ENCODE assay signal across 24 mouse cellular contexts in the genomic region with DNA sequence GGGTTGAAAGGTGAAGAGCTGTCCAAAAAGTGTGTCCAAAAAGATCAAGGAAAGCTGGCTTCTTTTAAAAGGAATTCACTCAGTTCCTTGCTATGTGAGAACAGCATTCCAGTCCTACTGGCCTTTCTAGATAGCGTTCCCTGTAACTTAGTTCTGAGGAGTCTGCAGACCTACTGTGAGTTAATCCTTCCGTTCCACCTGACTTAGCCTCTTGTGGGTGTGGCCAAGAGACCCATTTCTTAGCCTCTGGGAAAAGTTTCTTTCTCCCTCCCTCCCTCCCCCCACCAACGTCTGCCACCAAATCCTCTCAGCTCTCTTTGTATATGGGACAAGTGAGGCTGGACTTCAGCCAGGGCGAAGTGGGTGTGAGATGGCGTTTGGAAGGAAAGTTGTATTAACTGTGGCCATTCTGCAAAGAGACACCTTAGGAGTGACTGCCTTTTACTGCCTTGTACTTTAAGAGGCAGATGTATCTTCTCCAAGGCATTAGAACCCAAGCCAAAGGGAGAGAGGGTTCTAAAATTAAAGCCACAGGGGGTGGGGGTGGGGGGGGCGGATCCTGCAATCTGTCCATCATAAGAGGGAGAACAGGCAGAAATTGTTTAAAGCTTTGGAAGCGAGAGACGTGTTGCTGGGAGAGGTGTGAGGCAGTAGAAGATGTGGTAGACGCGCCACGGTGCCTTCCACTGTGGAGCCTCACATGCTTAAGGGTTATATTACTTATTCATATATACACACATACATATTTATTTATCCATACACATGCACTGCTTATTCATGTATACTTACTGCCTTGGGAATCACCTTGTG. TPM values are rescaled to one million over a fixed set of nuclear protein-coding genes. Genes with fewer than 3 reads are reported as not detected.
DNase-seq lines count a peak whose midpoint lies in the region; ATAC-seq and TF ChIP-seq lines count a peak whose summit lies in the region.
"Had no signal": no experiment of that assay in that cellular context is flagged by ENCODE, and none has a peak within 500 bp of the region (broad histone marks: within the 10 kb centered on the region; RNA-seq: fewer than 3 reads in every experiment).

No protein-coding gene starts in this region.

- H3K9me3 ChIP-seq in forebrain, embryonic 14.5 days (replicated peaks; ENCODE audit: control insufficient read depth, low read length) = no peaks in the 10 kb centered on the region
- H3K9me3 ChIP-seq in forebrain, embryonic 12.5 days = no peaks in the 10 kb centered on the region
- H3K9me3 ChIP-seq in lung, postnatal 0 days (ENCODE audit: low read length) = no peaks in the 10 kb centered on the region
- H3K9me3 ChIP-seq in midbrain, embryonic 15.5 days = no peaks in the 10 kb centered on the region
- H3K9me3 ChIP-seq: embryonic facial prominence, embryonic 12.5 days; hindbrain, embryonic 10.5 days; kidney, embryonic 15.5 days; limb, embryonic 13.5 days; liver, embryonic 13.5 days had no signal

- no peak overlapping the region for H3K4me3 ChIP-seq in forebrain, embryonic 14.5 days (ENCODE audit: low read depth, low read length)
- no peak overlapping the region for H3K4me3 ChIP-seq in forebrain, embryonic 12.5 days (replicated peaks)
- H3K4me3 ChIP-seq in lung, postnatal 0 days (ENCODE audit: low read depth, low read length) = no peak overlapping the region
- H3K4me3 ChIP-seq in midbrain, embryonic 15.5 days = no peak overlapping the region
- H3K4me3 ChIP-seq in thymus, adult 2 months (ENCODE audit: control insufficient read depth, insufficient read depth, low read length) = no peak overlapping the region
- H3K4me3 ChIP-seq: embryonic facial prominence, embryonic 12.5 days; erythroblast, embryonic 14.5 days; hindbrain, embryonic 10.5 days; kidney, embryonic 15.5 days; limb, embryonic 13.5 days; liver, embryonic 13.5 days had no signal

- DNase-seq in forebrain, embryonic 14.5 days (ENCODE audit: low spot score) = peak; percentile 58
- peak; percentile 67 for DNase-seq in lung, postnatal 10 days
- no peak for DNase-seq in lung, postnatal 0 days (ENCODE audit: low spot score)
- peak; percentile 67 for DNase-seq in ZHBTc4 (ENCODE audit: low read depth, low spot score)
- DNase-seq in thymus, adult 2 months = no peak
- DNase-seq: adrenal gland, postnatal 36 days; cerebellum, adult 9-11 months; kidney, postnatal 4 days; liver, embryonic 13.5 days; thymus, postnatal 25 days had no signal

- no peak for TF ChIP-seq POLR2A in thymus, adult 2 months (IDR thresholded peaks at IDR 0.05; ENCODE audit: control insufficient read depth, extremely low read depth, insufficient read depth, low read length, poor library complexity)

- no peak overlapping the region for H3K4me2 ChIP-seq in forebrain, embryonic 14.5 days (ENCODE audit: low read length)
- H3K4me2 ChIP-seq in forebrain, embryonic 12.5 days = no peak overlapping the region
- H3K4me2 ChIP-seq in lung, postnatal 0 days (replicated peaks; ENCODE audit: low read depth, low read length) = no peak overlapping the region
- no peak overlapping the region for H3K4me2 ChIP-seq in midbrain, embryonic 15.5 days
- H3K4me2 ChIP-seq: embryonic facial prominence, embryonic 12.5 days; kidney, embryonic 15.5 days; limb, embryonic 13.5 days; liver, embryonic 13.5 days had no signal

- TF ChIP-seq CTCF in lung, postnatal 0 days (IDR thresholded peaks at IDR 0.05) = no peak
- no peak for TF ChIP-seq CTCF in thymus, adult 2 months (IDR thresholded peaks at IDR 0.05; ENCODE audit: borderline replicate concordance, control insufficient read depth, extremely low read depth, insufficient read depth, low read length, poor library complexity)

- H3K9ac ChIP-seq in forebrain, embryonic 14.5 days (ENCODE audit: low read length) = no peak overlapping the region
- H3K9ac ChIP-seq in forebrain, embryonic 12.5 days = no peak overlapping the region
- H3K9ac ChIP-seq in lung, postnatal 0 days (replicated peaks; ENCODE audit: low read depth) = no peak overlapping the region
- no peak overlapping the region for H3K9ac ChIP-seq in midbrain, embryonic 15.5 days
- H3K9ac ChIP-seq: embryonic facial prominence, embryonic 12.5 days; kidney, embryonic 15.5 days; limb, embryonic 13.5 days; liver, embryonic 13.5 days had no signal

- ATAC-seq in forebrain, embryonic 14.5 days = 0 out of 2 replicates have a peak, but pooled peaks have one; percentile 51
- no peak for ATAC-seq in forebrain, embryonic 12.5 days (ENCODE audit: low FRiP score)
- ATAC-seq in lung, postnatal 0 days = no peak
- 0 out of 2 replicates have a peak, but pooled peaks have one; percentile 22 for ATAC-seq in midbrain, embryonic 15.5 days (replicated peaks)
- ATAC-seq: CD4-positive, CD25-positive, alpha-beta regulatory T cell, adult 4 months; hindbrain, postnatal 0 days; intestine, postnatal 0 days; Patski had no signal

- peaks cover 3% of the 10 kb centered on the region; the same call in 1 of the 2 replicates for H3K4me1 ChIP-seq in forebrain, embryonic 14.5 days (ENCODE audit: control insufficient read depth, insufficient read depth, low read length)
- 0 out of 2 replicates have a peak, but pooled peaks cover 5% of the 10 kb centered on the region for H3K4me1 ChIP-seq in forebrain, embryonic 12.5 days
- H3K4me1 ChIP-seq in lung, postnatal 0 days (ENCODE audit: insufficient read depth, low read depth, low read length) = no peaks in the 10 kb centered on the region
- H3K4me1 ChIP-seq in midbrain, embryonic 15.5 days = no peaks in the 10 kb centered on the region
- no peaks in the 10 kb centered on the region for H3K4me1 ChIP-seq in thymus, adult 2 months (replicated peaks; ENCODE audit: control insufficient read depth, insufficient read depth, low read length)
- H3K4me1 ChIP-seq: embryonic facial prominence, embryonic 12.5 days; hindbrain, embryonic 10.5 days; kidney, embryonic 15.5 days; limb, embryonic 13.5 days; liver, embryonic 13.5 days had no signal

- no peak overlapping the region for H3K27ac ChIP-seq in forebrain, embryonic 14.5 days (ENCODE audit: low read depth, low read length)
- H3K27ac ChIP-seq in forebrain, embryonic 12.5 days = no peak overlapping the region
- H3K27ac ChIP-seq in lung, postnatal 0 days (ENCODE audit: low read length) = no peak overlapping the region
- H3K27ac ChIP-seq in midbrain, embryonic 15.5 days = no peak overlapping the region
- H3K27ac ChIP-seq in thymus, adult 2 months (ENCODE audit: control insufficient read depth, insufficient read depth, low read length) = no peak overlapping the region
- H3K27ac ChIP-seq: embryonic facial prominence, embryonic 12.5 days; hindbrain, embryonic 10.5 days; hindbrain, postnatal 0 days; kidney, embryonic 15.5 days; limb, embryonic 13.5 days; liver, embryonic 13.5 days had no signal

- TF ChIP-seq EP300 in lung, postnatal 0 days (IDR thresholded peaks at IDR 0.05) = no peak

- H3K36me3 ChIP-seq in forebrain, embryonic 14.5 days (ENCODE audit: control insufficient read depth, insufficient read depth, low read length) = peaks cover 97% of the 10 kb centered on the region
- H3K36me3 ChIP-seq in forebrain, embryonic 12.5 days (replicated peaks) = peaks cover 92% of the 10 kb centered on the region
- peaks cover 26% of the 10 kb centered on the region; the same call in 1 of the 2 replicates for H3K36me3 ChIP-seq in lung, postnatal 0 days (ENCODE audit: insufficient read depth, low read length)
- H3K36me3 ChIP-seq in midbrain, embryonic 15.5 days (replicated peaks) = peaks cover 58% of the 10 kb centered on the region
- peaks cover 54% of the 10 kb centered on the region for H3K36me3 ChIP-seq in thymus, adult 2 months (ENCODE audit: control insufficient read depth, insufficient read depth, low read length)
- H3K36me3 ChIP-seq: liver, embryonic 13.5 days had no signal

- H3K27me3 ChIP-seq in forebrain, embryonic 14.5 days (replicated peaks; ENCODE audit: control insufficient read depth, insufficient read depth, low read length) = no peaks in the 10 kb centered on the region
- no peaks in the 10 kb centered on the region for H3K27me3 ChIP-seq in forebrain, embryonic 12.5 days
- no peaks in the 10 kb centered on the region for H3K27me3 ChIP-seq in lung, postnatal 0 days (replicated peaks; ENCODE audit: insufficient read depth, low read length)
- H3K27me3 ChIP-seq in midbrain, embryonic 15.5 days (replicated peaks) = no peaks in the 10 kb centered on the region
- no peaks in the 10 kb centered on the region for H3K27me3 ChIP-seq in thymus, adult 2 months (ENCODE audit: control insufficient read depth, insufficient read depth, low read length)
- H3K27me3 ChIP-seq: embryonic facial prominence, embryonic 12.5 days; kidney, embryonic 15.5 days; limb, embryonic 13.5 days; liver, embryonic 13.5 days; Patski had no signal

- 41% methylated on average over 11 of the region's 11 CpGs for WGBS in forebrain, embryonic 14.5 days
- WGBS in forebrain, embryonic 12.5 days = 58% methylated on average over 11 of the region's 11 CpGs
- WGBS in lung, postnatal 0 days = 68% methylated on average over 11 of the region's 11 CpGs
- WGBS in midbrain, embryonic 15.5 days = 48% methylated on average over 11 of the region's 11 CpGs
- 94% methylated on average over 11 of the region's 11 CpGs for WGBS in thymus, adult 2 months

RNA-seq across cellular contexts. Expression of gene Gabbr1, which starts 18.1 kb away (rescaled TPM):
- polyA plus RNA-seq in forebrain, embryonic 14.5 days (2014; fragmentation: Nextera tagmentation; extraction: Ambion mirVana) = 53.4 and 60.5 TPM in 2 replicates
- 31.7 and 32.6 TPM in 2 replicates for polyA plus RNA-seq in forebrain, embryonic 12.5 days (2016; fragmentation: Nextera tagmentation; extraction: Ambion mirVana)
- polyA plus RNA-seq in lung, postnatal 0 days (2015; fragmentation: Nextera tagmentation; extraction: Ambion mirVana) = 5.8 and 6.2 TPM in 2 replicates
- 86.4 and 88.8 TPM in 2 replicates for polyA plus RNA-seq in midbrain, embryonic 15.5 days (2015; fragmentation: Nextera tagmentation; extraction: Ambion mirVana)
- polyA plus RNA-seq in thymus, adult 2 months (2012; rRNA removed) = 124 and 135 TPM in 2 replicates

RNA-seq across cellular contexts. Expression of gene Olfr90, which starts 24.4 kb away (rescaled TPM):
- not detected in 2 replicates for polyA plus RNA-seq in forebrain, embryonic 14.5 days (2014; fragmentation: Nextera tagmentation; extraction: Ambion mirVana)
- 0.06 and 0.15 TPM in 2 replicates for polyA plus RNA-seq in forebrain, embryonic 12.5 days (2016; fragmentation: Nextera tagmentation; extraction: Ambion mirVana)
- not detected in 2 replicates for polyA plus RNA-seq in lung, postnatal 0 days (2015; fragmentation: Nextera tagmentation; extraction: Ambion mirVana)
- polyA plus RNA-seq in midbrain, embryonic 15.5 days (2015; fragmentation: Nextera tagmentation; extraction: Ambion mirVana) = 0.06 TPM in 1 of 2 replicates, not detected in the other
- polyA plus RNA-seq in thymus, adult 2 months (2012; rRNA removed) = not detected in 2 replicates
- polyA plus RNA-seq: embryonic facial prominence, embryonic 12.5 days; erythroblast, embryonic 14.5 days; heart, postnatal 0 days; hindbrain, postnatal 0 days; intestine, postnatal 0 days; liver, embryonic 13.5 days; Patski; small intestine, adult 2 months; testis, adult 2 months had no signal

RNA-seq across cellular contexts. Expression of gene Olfr91, which starts 34.2 kb away (rescaled TPM):
- not detected in 2 replicates for polyA plus RNA-seq in forebrain, embryonic 14.5 days (2014; fragmentation: Nextera tagmentation; extraction: Ambion mirVana)
- polyA plus RNA-seq in forebrain, embryonic 12.5 days (2016; fragmentation: Nextera tagmentation; extraction: Ambion mirVana) = not detected in 2 replicates
- polyA plus RNA-seq in lung, postnatal 0 days (2015; fragmentation: Nextera tagmentation; extraction: Ambion mirVana) = not detected in 2 replicates
- polyA plus RNA-seq in midbrain, embryonic 15.5 days (2015; fragmentation: Nextera tagmentation; extraction: Ambion mirVana) = not detected in 2 replicates
- polyA plus RNA-seq in thymus, adult 2 months (2012; rRNA removed) = not detected in 2 replicates
- polyA plus RNA-seq: CD4-positive, CD25-positive, alpha-beta regulatory T cell, adult 4 months; embryonic facial prominence, embryonic 12.5 days; erythroblast, embryonic 14.5 days; heart, postnatal 0 days; hindbrain, embryonic 10.5 days; hindbrain, postnatal 0 days; intestine, postnatal 0 days; kidney, embryonic 15.5 days; limb, embryonic 13.5 days; liver, embryonic 13.5 days; Patski; small intestine, adult 2 months had no signal

RNA-seq across cellular contexts. Expression of gene Mog, which starts 40.7 kb away (rescaled TPM):
- 0.98 and 1.4 TPM in 2 replicates for polyA plus RNA-seq in forebrain, embryonic 14.5 days (2014; fragmentation: Nextera tagmentation; extraction: Ambion mirVana)
- polyA plus RNA-seq in forebrain, embryonic 12.5 days (2016; fragmentation: Nextera tagmentation; extraction: Ambion mirVana) = 1.1 and 1.2 TPM in 2 replicates
- polyA plus RNA-seq in lung, postnatal 0 days (2015; fragmentation: Nextera tagmentation; extraction: Ambion mirVana) = 0.07 TPM in 1 of 2 replicates, not detected in the other
- 2.4 and 3.7 TPM in 2 replicates for polyA plus RNA-seq in midbrain, embryonic 15.5 days (2015; fragmentation: Nextera tagmentation; extraction: Ambion mirVana)
- polyA plus RNA-seq in thymus, adult 2 months (2012; rRNA removed) = not detected in 2 replicates
- polyA plus RNA-seq: CD4-positive, CD25-positive, alpha-beta regulatory T cell, adult 4 months; erythroblast, embryonic 14.5 days; heart, postnatal 0 days; intestine, postnatal 0 days; liver, embryonic 13.5 days; small intestine, adult 2 months had no signal

RNA-seq across cellular contexts. Expression of gene Olfr92, which starts 56.0 kb away (rescaled TPM):
- not detected in 2 replicates for polyA plus RNA-seq in forebrain, embryonic 14.5 days (2014; fragmentation: Nextera tagmentation; extraction: Ambion mirVana)
- polyA plus RNA-seq in forebrain, embryonic 12.5 days (2016; fragmentation: Nextera tagmentation; extraction: Ambion mirVana) = not detected in 2 replicates
- polyA plus RNA-seq in lung, postnatal 0 days (2015; fragmentation: Nextera tagmentation; extraction: Ambion mirVana) = not detected in 2 replicates
- not detected in 2 replicates for polyA plus RNA-seq in midbrain, embryonic 15.5 days (2015; fragmentation: Nextera tagmentation; extraction: Ambion mirVana)
- not detected in 2 replicates for polyA plus RNA-seq in thymus, adult 2 months (2012; rRNA removed)
- polyA plus RNA-seq: CD4-positive, CD25-positive, alpha-beta regulatory T cell, adult 4 months; embryonic facial prominence, embryonic 12.5 days; erythroblast, embryonic 14.5 days; heart, postnatal 0 days; hindbrain, embryonic 10.5 days; hindbrain, postnatal 0 days; intestine, postnatal 0 days; kidney, embryonic 15.5 days; limb, embryonic 13.5 days; liver, embryonic 13.5 days; Patski; small intestine, adult 2 months; testis, adult 2 months had no signal

Comparison
In these comparisons a context has a peak if more than half of its experiments do, and no peak if none do; other contexts are left out.
1. ATAC-seq: peak in forebrain, embryonic 14.5 days (single experiment) and midbrain, embryonic 15.5 days (single experiment); none in forebrain, embryonic 12.5 days (single experiment) and lung, postnatal 0 days (single experiment).
2. DNase-seq: peak in forebrain, embryonic 14.5 days (single experiment), lung, postnatal 10 days (single experiment) and ZHBTc4 (single experiment); none in lung, postnatal 0 days (single experiment) and thymus, adult 2 months (single experiment).